Mouse (Mus musculus): ENCODE data around the gene Olfr957. TPM values are rescaled to one million over a fixed set of nuclear protein-coding genes. Genes with fewer than 3 reads are reported as not detected.

The Olfr957 gene
- polyA plus RNA-seq (2017; shearing (Covaris generic)): not detected

DNA sequence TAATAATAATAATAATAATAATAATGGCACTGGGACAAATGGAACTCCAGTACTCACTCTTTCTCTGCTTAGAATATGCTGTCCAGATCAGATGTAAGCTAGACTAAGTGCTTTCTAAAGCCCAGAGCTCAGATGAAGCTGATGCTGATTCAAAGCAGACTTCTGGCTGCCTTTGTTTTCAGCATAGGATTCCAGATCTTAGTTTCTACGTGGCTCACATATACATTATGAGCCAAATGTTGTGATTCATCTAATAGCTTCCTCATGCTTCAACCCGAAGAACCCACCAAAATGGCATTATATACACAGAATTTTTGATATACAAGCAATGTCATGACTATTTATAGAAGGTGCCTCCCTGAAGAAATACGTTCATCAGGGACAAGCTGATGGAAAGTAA is at the start of gene Olfr957:
Olfr957 (minus strand) TSS at position 279 of the 400 bp plus-strand sequence.

DNA sequence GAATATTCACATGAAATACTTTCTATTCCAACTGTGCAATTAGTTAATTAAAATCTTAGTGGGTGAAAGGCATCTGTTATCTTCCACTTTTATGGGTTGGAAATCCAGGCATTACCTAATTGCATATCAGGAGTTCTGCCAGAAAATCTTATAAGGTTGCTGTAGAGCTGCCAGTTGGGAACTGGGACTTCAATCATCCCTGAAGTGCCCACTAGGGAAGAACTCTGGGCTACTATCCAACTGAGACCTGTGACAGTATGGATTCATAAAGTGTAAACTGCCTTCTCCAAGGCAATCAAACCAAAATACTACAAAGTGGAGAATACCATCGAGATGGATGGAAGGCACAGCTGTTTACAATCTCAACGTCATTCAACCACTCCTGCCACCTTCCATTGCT is 38.3 kb upstream of the Olfr957 start, which contains the start of gene Olfr958:
Olfr958 (minus strand) TSS at position 109 of the 400 bp plus-strand sequence.

DNA sequence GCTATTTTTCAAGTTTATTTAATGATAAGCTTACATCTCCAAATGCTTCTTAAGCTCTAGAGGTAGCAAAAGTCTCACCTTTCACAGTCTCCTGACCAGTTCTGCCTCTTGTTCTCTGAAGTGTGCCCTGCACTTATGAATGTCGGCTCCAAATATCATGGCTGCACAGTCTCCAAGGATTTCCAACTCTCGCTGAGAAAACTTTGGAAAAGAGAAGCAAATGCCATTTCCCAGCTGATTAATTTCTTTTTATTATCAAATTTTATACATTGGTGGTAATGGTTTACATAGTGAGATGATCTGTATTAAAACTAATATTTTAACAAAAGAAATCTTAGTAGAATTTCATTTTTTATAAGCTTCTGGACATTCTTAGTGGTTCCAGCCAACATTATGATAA is 21.7 kb downstream of the Olfr957 start, which contains the start of gene Olfr44:
Olfr44 (minus strand) TSS at position 101 of the 400 bp plus-strand sequence.

DNA sequence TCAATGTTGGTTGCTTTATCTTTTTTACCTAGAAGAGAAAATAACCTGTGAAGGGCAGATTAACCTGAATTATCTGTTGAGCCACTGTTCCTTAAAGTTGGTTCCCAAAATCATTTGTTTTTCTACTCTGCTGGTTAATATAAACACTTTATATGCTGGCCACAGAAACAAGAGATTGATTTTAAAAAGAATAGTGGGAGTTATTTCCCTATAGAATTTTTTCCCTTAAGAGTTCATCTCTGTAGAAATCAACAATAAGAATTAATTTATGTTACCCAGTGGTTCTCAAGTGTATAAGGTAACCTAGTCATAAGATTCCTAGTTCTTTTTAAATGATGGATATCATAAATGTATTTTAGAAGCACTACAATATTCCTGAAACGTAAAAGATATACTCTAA is 43.8 kb downstream of the Olfr957 start, which contains the start of gene Olfr955:
Olfr955 (minus strand) TSS at position 101 of the 400 bp plus-strand sequence.

Other genes with a start within 250 kb of the Olfr957 start
- not detected for gene Olfr945, start 239.0 kb downstream of the Olfr957 start, polyA plus RNA-seq (2017; shearing (Covaris generic))
- not detected for gene Olfr948, start 189.8 kb downstream of the Olfr957 start, polyA plus RNA-seq (2017; shearing (Covaris generic))
- not detected for gene Olfr951, start 128.4 kb downstream of the Olfr957 start, polyA plus RNA-seq (2017; shearing (Covaris generic))
- gene Olfr952, start 88.7 kb downstream of the Olfr957 start, polyA plus RNA-seq (2017; shearing (Covaris generic)): not detected
- gene Olfr954, start 59.1 kb downstream of the Olfr957 start, polyA plus RNA-seq (2017; shearing (Covaris generic)): not detected
- not detected for gene Olfr955, start 43.9 kb downstream of the Olfr957 start, polyA plus RNA-seq (2017; shearing (Covaris generic))
- gene Olfr44, start 21.8 kb downstream of the Olfr957 start, polyA plus RNA-seq (2017; shearing (Covaris generic)): not detected
- not detected for gene Olfr958, start 38.2 kb upstream of the Olfr957 start, polyA plus RNA-seq (2017; shearing (Covaris generic))
- gene Olfr959, start 59.8 kb upstream of the Olfr957 start, polyA plus RNA-seq (2017; shearing (Covaris generic)): not detected
- gene AW551984, start 88.6 kb upstream of the Olfr957 start, polyA plus RNA-seq (2017; shearing (Covaris generic)): 0.11 TPM
- 0.08 TPM for gene Olfr148, start 94.8 kb upstream of the Olfr957 start, polyA plus RNA-seq (2017; shearing (Covaris generic))
- gene Olfr960, start 105.6 kb upstream of the Olfr957 start, polyA plus RNA-seq (2017; shearing (Covaris generic)): not detected
- gene Olfr961, start 129.3 kb upstream of the Olfr957 start, polyA plus RNA-seq (2017; shearing (Covaris generic)): not detected
- not detected for gene Olfr963, start 151.4 kb upstream of the Olfr957 start, polyA plus RNA-seq (2017; shearing (Covaris generic))
- gene Olfr149, start 191.3 kb upstream of the Olfr957 start, polyA plus RNA-seq (2017; shearing (Covaris generic)): not detected
- not detected for gene Olfr965, start 195.5 kb upstream of the Olfr957 start, polyA plus RNA-seq (2017; shearing (Covaris generic))
- not detected for gene Olfr150, start 215.2 kb upstream of the Olfr957 start, polyA plus RNA-seq (2017; shearing (Covaris generic))
- gene Olfr967, start 230.4 kb upstream of the Olfr957 start, polyA plus RNA-seq (2017; shearing (Covaris generic)): not detected